Mouse (Mus musculus) splenic B cell, adult 2 months (primary cell): Measurements from ENCODE around the gene Nbdy.

Source experiments
- DNase-seq: peaks from one replicate; pipeline ENCODE4 v3.0.0-alpha.2; 2011; ENCODE audit warnings: low read depth, low spot score
- H3K27me3 ChIP-seq: 2 replicates; pipeline ENCODE4 v1.6.1; 2012; ENCODE audit warnings: mild to moderate bottlenecking, low read length, moderate library complexity, mixed read lengths; ENCODE audit not compliant: control insufficient read depth, poor library complexity, insufficient read depth, severe bottlenecking
- H3K36me3 ChIP-seq: 2 replicates; pipeline ENCODE4 v1.6.1; 2012; ENCODE audit warnings: mild to moderate bottlenecking, low read length, moderate library complexity, mixed read lengths; ENCODE audit not compliant: control insufficient read depth, poor library complexity, insufficient read depth, severe bottlenecking

Nbdy gene

DNA sequence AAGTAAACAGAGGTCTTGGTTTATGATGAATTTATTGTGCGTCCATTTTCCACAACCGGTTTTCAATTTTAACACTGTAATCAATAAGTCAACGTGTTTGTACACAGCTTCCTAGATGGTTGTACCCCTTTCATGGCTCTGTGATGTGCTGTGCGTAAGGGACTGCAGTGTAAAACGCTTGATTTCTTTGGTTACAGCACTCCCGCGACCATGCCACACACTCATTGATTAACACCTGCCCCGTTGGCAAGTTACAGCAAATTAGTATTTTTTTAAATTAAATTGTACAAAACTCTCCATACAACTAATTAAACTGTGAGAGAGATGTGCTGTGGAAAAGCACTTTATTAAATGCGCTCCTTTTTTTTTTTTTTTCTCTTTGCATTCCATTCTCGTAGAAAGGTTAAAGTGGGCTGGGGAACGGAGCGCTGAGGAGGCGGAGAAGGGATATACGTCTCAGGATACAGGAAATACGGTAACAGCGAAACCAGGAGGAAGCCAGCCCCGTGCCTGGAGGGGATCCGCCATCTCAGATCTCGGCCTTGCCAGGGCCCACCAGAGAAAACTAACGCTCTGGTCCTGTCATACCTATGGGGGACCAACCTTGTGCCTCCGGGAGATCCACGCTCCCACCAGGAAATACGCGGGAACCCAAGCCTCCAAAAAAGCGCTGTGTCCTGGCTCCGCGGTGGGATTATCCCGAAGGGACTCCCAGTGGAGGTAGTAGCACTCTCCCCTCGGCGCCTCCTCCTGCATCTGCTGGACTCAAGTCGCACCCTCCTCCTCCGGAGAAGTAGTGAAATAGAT lies at the start of gene Nbdy:
Gene Nbdy, plus strand, starts transcription at position 481 of the 807 bp plus-strand sequence.
- DNase-seq: peak; percentile 19

DNA sequence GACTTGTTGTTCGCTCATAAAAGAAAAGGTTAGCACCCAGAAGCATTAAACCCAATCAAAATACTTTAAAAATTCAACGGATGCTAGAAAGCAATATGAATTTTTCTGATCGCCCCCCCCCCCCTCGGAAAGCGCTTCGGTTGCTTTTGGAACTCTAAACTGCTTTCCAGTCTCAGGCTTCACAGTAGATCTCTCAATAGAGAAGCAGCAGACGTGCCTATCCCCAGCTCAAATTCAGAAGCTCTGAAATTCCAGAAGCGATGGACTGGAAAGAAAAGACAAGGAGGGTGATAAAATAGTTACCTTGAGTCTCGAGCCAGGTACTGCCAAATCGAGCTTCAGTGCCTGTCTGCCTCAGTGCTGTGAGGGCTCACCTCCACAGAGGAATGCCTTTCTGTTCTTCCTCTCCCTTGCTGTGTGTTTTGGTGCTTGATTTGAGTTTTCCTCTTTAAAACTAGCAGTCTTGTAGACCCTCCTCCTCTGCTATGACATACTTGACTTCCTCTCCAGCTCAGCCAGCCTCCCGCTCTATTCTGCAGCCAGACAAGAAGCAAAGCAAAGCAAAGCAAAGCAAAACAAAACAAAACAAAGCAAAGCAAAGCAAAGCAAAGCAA lies 27.5 kb upstream of the Nbdy start, which contains the start of gene Kctd12b:
Gene Kctd12b, minus strand, starts transcription at position 610 of the 614 bp plus-strand sequence.
- H3K27me3 ChIP-seq: no peaks in the 10 kb centered on the region
- DNase-seq: peak; percentile 3
- no peaks in the 10 kb centered on the region for H3K36me3 ChIP-seq

More for the DNA sequence above, at the start of gene Nbdy:
- H3K36me3 ChIP-seq: no peaks in the 10 kb centered on the region
- H3K27me3 ChIP-seq: no peaks in the 10 kb centered on the region

DNA sequence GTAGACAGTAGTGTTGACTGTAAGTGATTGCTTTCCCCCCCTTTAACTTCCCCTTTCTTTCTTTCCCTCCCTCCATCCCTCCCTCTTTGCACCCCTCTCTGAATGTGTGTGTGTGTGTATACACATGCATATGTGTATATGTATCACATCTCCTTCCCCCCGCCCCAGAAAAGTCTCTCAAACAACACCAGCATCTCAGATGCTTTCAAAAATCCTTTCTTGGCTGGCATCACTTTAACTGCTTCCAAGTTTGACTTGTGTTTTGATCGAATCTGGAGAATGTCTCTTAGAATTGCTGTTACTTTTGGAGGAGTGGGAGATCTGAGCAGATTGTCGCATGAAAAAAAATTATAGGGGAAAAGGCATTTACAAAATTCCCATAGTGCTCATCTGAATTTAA lies 22.9 kb upstream of the Nbdy start:
- no peak for DNase-seq
- no peaks in the 10 kb centered on the region for H3K36me3 ChIP-seq

DNA sequence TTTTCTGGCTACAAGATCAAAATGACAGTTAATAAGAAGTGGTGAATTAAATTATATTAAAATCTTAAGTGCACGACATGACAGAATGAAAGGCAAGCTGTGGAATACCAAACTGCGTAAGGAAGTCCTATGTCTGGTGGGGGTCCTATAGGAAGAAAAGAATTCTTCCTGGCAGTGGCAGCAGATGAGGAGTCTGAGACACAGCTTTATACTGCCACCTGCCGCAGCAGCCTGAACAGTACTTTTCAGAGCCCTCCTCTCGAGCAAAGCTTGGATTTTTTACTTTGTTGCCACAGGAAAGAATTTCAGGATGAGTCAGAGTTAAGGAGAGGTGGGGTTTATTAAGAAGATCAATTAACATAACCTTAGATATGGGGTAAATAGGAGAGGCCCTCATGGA lies 15.7 kb upstream of the Nbdy start:
- no peaks in the 10 kb centered on the region for H3K27me3 ChIP-seq

More for the DNA sequence above, 22.9 kb upstream of the Nbdy start:
- H3K27me3 ChIP-seq: no peaks in the 10 kb centered on the region

DNA sequence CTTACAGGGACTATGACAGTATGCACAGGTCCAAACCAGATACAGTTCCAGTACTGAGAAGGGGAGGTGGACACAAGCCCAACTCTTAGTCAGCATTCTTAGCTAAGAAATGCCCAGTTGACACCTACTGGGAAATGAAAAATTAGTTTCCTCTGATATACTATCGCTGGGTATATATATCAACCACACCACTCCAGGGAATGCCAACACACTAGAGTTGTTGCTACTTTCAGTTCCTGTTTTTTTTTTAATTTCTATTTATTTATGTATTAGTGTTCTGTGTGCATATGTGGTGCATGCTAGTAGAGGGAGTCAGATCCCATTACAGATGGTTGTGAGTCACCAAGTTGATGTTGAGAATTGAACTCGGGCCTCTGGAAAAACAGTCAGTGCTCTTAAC lies 6.7 kb upstream of the Nbdy start:
- Histone ChIP-seq H3K36me3 (no peaks in the 10 kb centered on the region), H3K27me3 (no peaks in the 10 kb centered on the region)
- DNase-seq: no peak

More for the DNA sequence above, 15.7 kb upstream of the Nbdy start:
- no peaks in the 10 kb centered on the region for H3K36me3 ChIP-seq
- no peak for DNase-seq

GRCm38 (mm10) chrX:153719602-153720001 lies 3.8 kb upstream of the Nbdy start:
- Histone ChIP-seq H3K27me3 (no peaks in the 10 kb centered on the region), H3K36me3 (no peaks in the 10 kb centered on the region)
- peak; percentile 35 for DNase-seq

DNA sequence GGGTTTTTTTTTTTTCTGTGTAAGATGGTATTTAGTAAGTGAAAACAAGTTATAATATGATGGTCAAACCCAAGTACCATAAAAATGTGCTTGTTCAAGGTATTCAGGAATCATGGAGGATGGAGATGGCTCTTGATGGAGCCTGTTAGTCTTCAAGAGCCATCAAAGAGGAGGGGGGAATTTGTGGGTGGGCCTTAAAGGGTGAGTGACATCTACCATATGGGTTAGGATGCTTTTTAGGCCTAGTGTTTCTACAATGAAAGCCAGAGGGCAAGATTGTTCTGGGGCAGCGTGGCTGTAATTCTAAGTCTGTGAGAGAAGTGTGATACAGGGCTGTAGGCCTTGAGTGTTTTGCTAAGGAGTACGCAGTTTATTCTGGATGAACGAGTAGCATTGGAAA lies 1.0 kb downstream of the Nbdy start:
- no peaks in the 10 kb centered on the region for H3K36me3 ChIP-seq
- H3K27me3 ChIP-seq: no peaks in the 10 kb centered on the region
- peak; percentile 0 for DNase-seq

- Histone ChIP-seq H3K27me3 (no peaks in the 10 kb centered on the region), H3K36me3 (no peaks in the 10 kb centered on the region)
- no peak for DNase-seq
Measured at GRCm38 (mm10) chrX:153735697-153736096, 12.3 kb downstream of the Nbdy start.

DNA sequence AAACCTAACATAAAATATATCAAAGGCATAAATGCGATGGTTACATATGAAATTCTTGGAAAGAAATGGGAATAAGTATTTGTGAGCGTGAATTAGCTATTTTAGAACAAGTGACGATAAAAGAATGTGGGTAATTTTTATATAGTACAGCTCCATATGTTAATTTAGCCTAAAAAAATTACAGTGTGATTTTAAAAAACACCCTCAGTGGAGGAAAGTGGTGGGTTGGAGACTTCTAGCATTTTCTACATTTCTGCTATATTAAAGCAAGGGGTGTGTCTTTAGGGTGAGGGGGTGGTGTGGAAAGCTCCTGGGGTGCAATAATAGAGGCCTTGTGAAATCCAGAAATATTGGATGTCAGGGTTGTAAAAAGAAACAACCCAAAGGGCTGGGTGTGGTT lies 19.1 kb downstream of the Nbdy start:
- no peak for DNase-seq
- H3K36me3 ChIP-seq: no peaks in the 10 kb centered on the region
- no peaks in the 10 kb centered on the region for H3K27me3 ChIP-seq

GRCm38 (mm10) chrX:153749230-153749629 lies 25.8 kb downstream of the Nbdy start:
- H3K36me3 ChIP-seq: no peaks in the 10 kb centered on the region
- no peaks in the 10 kb centered on the region for H3K27me3 ChIP-seq
- peak; percentile 27 for DNase-seq
